Mouse (Mus musculus) 416B (cell line): ENCODE results near the gene Hist1h2bc.

Experiments
- DNase-seq: peaks from one replicate; pipeline ENCODE4 v3.0.0; 2011; ENCODE audit warnings: low read depth

Gene Hist1h2bc

GRCm38 (mm10) chr13:23683755-23684281 lies at the start of gene Hist1h2bc, which contains the start of gene Hist1h2ac:
Gene Hist1h2bc, plus strand, starts transcription at chr13:23684199.
Gene Hist1h2ac, minus strand, starts transcription at chr13:23683948.
- peak; percentile 100 for DNase-seq

- peak; percentile 9 for DNase-seq
These were observed 24.2 kb upstream of the Hist1h2bc start for GRCm38 (mm10) chr13:23659636-23660366.

GRCm38 (mm10) chr13:23662536-23662935 lies 21.5 kb upstream of the Hist1h2bc start:
- DNase-seq = no peak

- peak; percentile 57 for DNase-seq
These were observed 1.9 kb upstream of the Hist1h2bc start for GRCm38 (mm10) chr13:23681990-23682582.

- no peak for DNase-seq
These were observed 1.4 kb upstream of the Hist1h2bc start for GRCm38 (mm10) chr13:23682623-23682946.

GRCm38 (mm10) chr13:23682947-23683754 lies 848 bp upstream of the Hist1h2bc start:
- DNase-seq = peak; percentile 79

- DNase-seq = peak; percentile 97
These were observed 421 bp downstream of the Hist1h2bc start for GRCm38 (mm10) chr13:23684295-23684945.

- peak; percentile 85 for DNase-seq
These were observed 1.3 kb downstream of the Hist1h2bc start for GRCm38 (mm10) chr13:23685121-23685861.

- peak; percentile 61 for DNase-seq
These were observed 2.0 kb downstream of the Hist1h2bc start for GRCm38 (mm10) chr13:23685966-23686365.

GRCm38 (mm10) chr13:23687181-23687580 lies 3.2 kb downstream of the Hist1h2bc start:
- no peak for DNase-seq

GRCm38 (mm10) chr13:23687907-23688306 lies 3.9 kb downstream of the Hist1h2bc start:
- no peak for DNase-seq

GRCm38 (mm10) chr13:23688956-23689355 lies 5.0 kb downstream of the Hist1h2bc start:
- DNase-seq = no peak

GRCm38 (mm10) chr13:23689459-23689858 lies 5.5 kb downstream of the Hist1h2bc start:
- DNase-seq = no peak

GRCm38 (mm10) chr13:23693856-23694440 lies 9.9 kb downstream of the Hist1h2bc start:
- DNase-seq = no peak

GRCm38 (mm10) chr13:23694956-23695355 lies 11.0 kb downstream of the Hist1h2bc start:
- no peak for DNase-seq

GRCm38 (mm10) chr13:23695514-23695913 lies 11.5 kb downstream of the Hist1h2bc start, which contains the start of gene Hist1h1t:
Gene Hist1h1t, plus strand, starts transcription at chr13:23695814.
- no peak for DNase-seq

- DNase-seq = no peak
These were observed 12.1 kb downstream of the Hist1h2bc start for GRCm38 (mm10) chr13:23696061-23696474.

GRCm38 (mm10) chr13:23697491-23698299 lies 13.7 kb downstream of the Hist1h2bc start:
- DNase-seq = peak; percentile 92

GRCm38 (mm10) chr13:23698300-23698693 lies 14.3 kb downstream of the Hist1h2bc start, which contains the start of gene Hist1h4c:
Gene Hist1h4c, minus strand, starts transcription at chr13:23698454.
- peak; percentile 100 for DNase-seq

GRCm38 (mm10) chr13:23698996-23699395 lies 15.0 kb downstream of the Hist1h2bc start:
- DNase-seq = no peak
